Mouse (Mus musculus) heart, adult 2 months (tissue): ENCODE measurements at regions not wholly inside any gene's neighbourhood (a gene's known extent, or its start where the extent isn't known, plus 50 kb on each side); places are given as distances from the start of the nearest gene placed in this dataset.

Experiments
- CTCF ChIP-seq: fragments of 200-600 bp; IDR thresholded peaks from 2 replicates; pipeline ENCODE4 v1.8.1; 2022; ENCODE audit warnings: antibody characterized with exemption, mild to moderate bottlenecking, moderate library complexity
- POLR2A ChIP-seq: fragments of 200-500 bp; IDR thresholded peaks from 2 replicates; pipeline ENCODE4 v1.6.1; 2011; ENCODE audit warnings: mild to moderate bottlenecking, low read depth, low read length, control low read depth; ENCODE audit not compliant: insufficient read depth

- TF ChIP-seq CTCF (no peak), POLR2A (no peak)
These were observed 114.9 kb upstream of the Ngf start for GRCm38 (mm10) chr3:102354771-102355170.
